Mouse (Mus musculus) mesoderm, embryonic 11.5 days (tissue): Measurements from ENCODE around the gene Gm11492.

ENCODE experiments used
- DNase-seq: peaks from one replicate; pipeline ENCODE4 v3.0.0-alpha.2; 2012; ENCODE audit warnings: low read depth, low spot score

Gm11492 gene

GRCm38 (mm10) chr11:87566501-87566900 lies at the start of gene Gm11492:
TSS of gene Gm11492 (plus strand) at chr11:87566653.
- DNase-seq: no peak

- peak; percentile 56 for DNase-seq
Observed at GRCm38 (mm10) chr11:87519260-87519659, 47.2 kb upstream of the Gm11492 start.

GRCm38 (mm10) chr11:87523466-87523865 lies 43.0 kb upstream of the Gm11492 start:
- DNase-seq: no peak

GRCm38 (mm10) chr11:87523967-87524366 lies 42.5 kb upstream of the Gm11492 start:
- no peak for DNase-seq

- no peak for DNase-seq
Observed at GRCm38 (mm10) chr11:87524780-87525179, 41.7 kb upstream of the Gm11492 start.

GRCm38 (mm10) chr11:87527364-87527763 lies 39.1 kb upstream of the Gm11492 start:
- no peak for DNase-seq

- DNase-seq: no peak
Observed at GRCm38 (mm10) chr11:87527990-87528389, 38.5 kb upstream of the Gm11492 start.

GRCm38 (mm10) chr11:87531695-87532094 lies 34.8 kb upstream of the Gm11492 start:
- DNase-seq: no peak

- DNase-seq: no peak
Observed at GRCm38 (mm10) chr11:87542285-87542684, 24.2 kb upstream of the Gm11492 start.

GRCm38 (mm10) chr11:87542906-87543305 lies 23.5 kb upstream of the Gm11492 start:
- no peak for DNase-seq

- no peak for DNase-seq
Observed at GRCm38 (mm10) chr11:87553342-87553741, 13.1 kb upstream of the Gm11492 start.

- no peak for DNase-seq
Observed at GRCm38 (mm10) chr11:87554386-87554785, 12.1 kb upstream of the Gm11492 start.

GRCm38 (mm10) chr11:87555106-87555703 lies 11.2 kb upstream of the Gm11492 start:
- DNase-seq: no peak

- no peak for DNase-seq
Observed at GRCm38 (mm10) chr11:87561208-87561607, 5.2 kb upstream of the Gm11492 start.

- no peak for DNase-seq
Observed at GRCm38 (mm10) chr11:87568255-87568953, 2.0 kb downstream of the Gm11492 start, which contains the start of gene Sept4. TSS of gene Sept4 (plus strand) at chr11:87568903.

- DNase-seq: no peak
Observed at GRCm38 (mm10) chr11:87570743-87571142, 4.3 kb downstream of the Gm11492 start.

- no peak for DNase-seq
Observed at GRCm38 (mm10) chr11:87571361-87571950, 5.0 kb downstream of the Gm11492 start.

- no peak for DNase-seq
Observed at GRCm38 (mm10) chr11:87573751-87574150, 7.3 kb downstream of the Gm11492 start.

GRCm38 (mm10) chr11:87574520-87575180 lies 8.2 kb downstream of the Gm11492 start:
- DNase-seq: no peak

GRCm38 (mm10) chr11:87577601-87578248 lies 11.3 kb downstream of the Gm11492 start:
- no peak for DNase-seq

- peak; percentile 39 for DNase-seq
Observed at GRCm38 (mm10) chr11:87578249-87578962, 12.0 kb downstream of the Gm11492 start.
